Mouse (Mus musculus) thymus, adult 2 months (tissue): ENCODE results near the gene Prss27. TPM values are rescaled to one million over a fixed set of nuclear protein-coding genes. Genes with fewer than 3 reads are reported as not detected.
A peak's percentile ranks its signal among the peaks of the same experiment; 100 is the strongest.

Experiments used
- DNase-seq: peaks from one replicate; pipeline ENCODE4 v3.0.0; 2021
- H3K27ac ChIP-seq: fragments of 200-500 bp; 2 replicates; pipeline ENCODE4 v1.5.1; 2012; ENCODE audit warnings: low read length, control low read depth; ENCODE audit not compliant: control insufficient read depth, insufficient read depth
- H3K27me3 ChIP-seq: fragments of 200-500 bp; 2 replicates; pipeline ENCODE4 v1.6.1; 2012; ENCODE audit warnings: mild to moderate bottlenecking, low read length, moderate library complexity, mixed read lengths; ENCODE audit not compliant: control insufficient read depth, insufficient read depth
- H3K36me3 ChIP-seq: fragments of 200-500 bp; 2 replicates; pipeline ENCODE4 v1.6.1; 2012; ENCODE audit warnings: mild to moderate bottlenecking, low read length, moderate library complexity; ENCODE audit not compliant: control insufficient read depth, insufficient read depth
- H3K4me1 ChIP-seq: fragments of 200-500 bp; replicated peaks from 2 replicates; pipeline ENCODE4 v1.6.1; 2012; ENCODE audit warnings: low read length; ENCODE audit not compliant: control insufficient read depth, insufficient read depth
- H3K4me3 ChIP-seq: fragments of 200-500 bp; 2 replicates; pipeline ENCODE4 v1.5.1; 2012; ENCODE audit warnings: mild to moderate bottlenecking, low read length, control low read depth, moderate library complexity; ENCODE audit not compliant: control insufficient read depth, insufficient read depth
- CTCF ChIP-seq: fragments of 200-500 bp; IDR thresholded peaks from 2 replicates; pipeline ENCODE4 v1.5.1; 2012; ENCODE audit warnings: mild to moderate bottlenecking, control low read depth, low read length, moderate library complexity, borderline replicate concordance; ENCODE audit not compliant: control insufficient read depth, poor library complexity, insufficient read depth; ENCODE audit errors: extremely low read depth
- POLR2A ChIP-seq: fragments of 200-500 bp; IDR thresholded peaks from 2 replicates; pipeline ENCODE4 v1.6.1; 2012; ENCODE audit warnings: mild to moderate bottlenecking, low read length, control low read depth, moderate library complexity; ENCODE audit not compliant: control insufficient read depth, poor library complexity, insufficient read depth; ENCODE audit errors: extremely low read depth
- WGBS: fragments of 180-500 bp; shearing (Covaris S2); methylation state at CpG from one replicate; pipeline ENCODE4 v1.1.7; 2018; 5-methylcytosine and 5-hydroxymethylcytosine counted together
- polyA plus RNA-seq: library from polyadenylated mRNA; depleted of rRNA; stranded (reverse); fragments of >200 nt; gene quantifications from 2 replicates; pipeline ENCODE4 v1.2.3, GENCODE M21; 2012

Prss27 gene
- polyA plus RNA-seq, 1 experiment: 2.5 TPM

- no peak overlapping the region for H3K27ac ChIP-seq
- H3K4me1 ChIP-seq: peaks cover 5% of the 10 kb centered on the region
- H3K36me3 ChIP-seq: no peaks in the 10 kb centered on the region
- no peak overlapping the region for H3K4me3 ChIP-seq
- no peak for DNase-seq
- no peaks in the 10 kb centered on the region for H3K27me3 ChIP-seq
- WGBS: 90% methylated on average over 4 of the region's 4 CpGs
- no peak for TF ChIP-seq POLR2A
- no peak for TF ChIP-seq CTCF
Measured at GRCm38 (mm10) chr17:24008105-24008504, 29.8 kb upstream of the Prss27 start.

DNA sequence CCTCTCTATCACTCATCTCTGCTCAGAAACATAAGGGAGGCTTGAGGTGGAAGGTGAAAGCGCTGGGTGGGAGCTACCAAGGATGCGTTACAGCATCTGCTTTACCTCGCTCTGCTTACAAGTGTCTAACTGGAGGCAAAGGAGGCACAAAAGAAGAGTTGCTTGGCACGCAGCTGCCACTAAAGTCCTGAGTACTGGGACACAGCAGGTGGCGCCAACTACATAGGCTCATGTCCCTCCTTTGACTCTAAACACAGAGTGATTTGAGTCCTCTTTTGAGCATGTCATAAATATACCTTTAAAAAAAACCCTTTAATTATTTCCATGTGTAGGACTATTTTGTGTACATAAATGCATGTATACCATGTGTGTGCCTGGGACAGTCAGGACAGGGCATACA, 28.3 kb upstream of the Prss27 start:
- DNase-seq: no peak
- TF ChIP-seq CTCF: no peak
- TF ChIP-seq POLR2A: no peak
- Histone ChIP-seq H3K27me3 (no peaks in the 10 kb centered on the region), H3K27ac (no peak overlapping the region), H3K36me3 (no peaks in the 10 kb centered on the region), H3K4me3 (no peak overlapping the region), H3K4me1 (peaks cover 5% of the 10 kb centered on the region)
- WGBS: 74% methylated on average over 5 of the region's 5 CpGs

GRCm38 (mm10) chr17:24012921-24013320, 25.0 kb upstream of the Prss27 start:
- no peak overlapping the region for H3K27ac ChIP-seq
- H3K36me3 ChIP-seq: no peaks in the 10 kb centered on the region
- no peaks in the 10 kb centered on the region for H3K27me3 ChIP-seq
- WGBS: 94% methylated on average over 2 of the region's 2 CpGs
- no peak for DNase-seq
- H3K4me1 ChIP-seq: peaks cover under 1% of the 10 kb centered on the region; the same call in 1 of the 2 replicates
- no peak for TF ChIP-seq POLR2A
- TF ChIP-seq CTCF: no peak
- no peak overlapping the region for H3K4me3 ChIP-seq

- no peaks in the 10 kb centered on the region for H3K36me3 ChIP-seq
- no peaks in the 10 kb centered on the region for H3K27me3 ChIP-seq
- WGBS: 94% methylated on average over 5 of the region's 5 CpGs
- DNase-seq: no peak
- TF ChIP-seq CTCF (no peak), POLR2A (no peak)
- no peaks in the 10 kb centered on the region for H3K4me1 ChIP-seq
- no peak overlapping the region for H3K4me3 ChIP-seq
- no peak overlapping the region for H3K27ac ChIP-seq
Measured at GRCm38 (mm10) chr17:24014433-24014965, 23.4 kb upstream of the Prss27 start.

DNA sequence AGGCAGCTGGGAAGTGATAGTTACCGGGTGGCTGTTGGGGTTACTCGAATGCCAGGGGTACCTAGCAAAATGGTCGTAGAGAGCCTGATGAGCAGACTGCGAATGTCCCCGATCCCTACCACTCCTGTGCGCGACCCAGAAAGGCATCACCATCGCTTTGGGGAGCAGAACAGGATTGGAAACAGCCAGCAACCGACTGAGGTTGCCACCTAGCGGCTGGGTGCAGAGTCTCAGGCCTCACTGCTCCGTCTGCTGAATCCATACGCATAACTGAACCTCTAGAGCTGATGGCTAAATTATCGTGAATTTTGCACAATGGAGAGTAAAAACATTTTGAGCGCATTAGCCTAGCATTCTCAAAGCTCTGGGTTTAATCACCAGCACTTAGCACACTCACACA, 22.2 kb upstream of the Prss27 start:
- 47% methylated on average over 14 of the region's 14 CpGs for WGBS
- DNase-seq: peak; percentile 23

GRCm38 (mm10) chr17:24020696-24021095, 17.2 kb upstream of the Prss27 start:
- Histone ChIP-seq H3K27ac (no peak overlapping the region), H3K4me3 (no peak overlapping the region), H3K36me3 (no peaks in the 10 kb centered on the region), H3K27me3 (no peaks in the 10 kb centered on the region), H3K4me1 (no peaks in the 10 kb centered on the region)
- WGBS: 93% methylated on average over 6 of the region's 6 CpGs
- no peak for DNase-seq
- no peak for TF ChIP-seq POLR2A
- no peak for TF ChIP-seq CTCF

More for the DNA sequence above, 22.2 kb upstream of the Prss27 start:
- H3K4me3 ChIP-seq: no peak overlapping the region
- no peak overlapping the region for H3K27ac ChIP-seq
- H3K27me3 ChIP-seq: no peaks in the 10 kb centered on the region
- no peaks in the 10 kb centered on the region for H3K4me1 ChIP-seq
- TF ChIP-seq CTCF (peak; percentile 73; the same call in 1 of the 2 replicates), POLR2A (no peak)
- H3K36me3 ChIP-seq: no peaks in the 10 kb centered on the region

GRCm38 (mm10) chr17:24021375-24022199, 16.4 kb upstream of the Prss27 start:
- H3K27ac ChIP-seq: no peak overlapping the region
- no peaks in the 10 kb centered on the region for H3K36me3 ChIP-seq
- no peak overlapping the region for H3K4me3 ChIP-seq
- no peaks in the 10 kb centered on the region for H3K4me1 ChIP-seq
- no peaks in the 10 kb centered on the region for H3K27me3 ChIP-seq
- DNase-seq: no peak
- no peak for TF ChIP-seq POLR2A
- no peak for TF ChIP-seq CTCF
- WGBS: 69% methylated on average over 5 of the region's 5 CpGs
